Mouse (Mus musculus) right cerebral cortex, postnatal 14 days (tissue): ENCODE data around the gene Dis3.
A peak's percentile ranks its signal among the peaks of the same experiment; 100 is the strongest.

Experiments used
- DNase-seq: peaks from one replicate; pipeline ENCODE4 v3.0.0; 2022

The Dis3 gene

GRCm38 (mm10) chr14:99099267-99099966 lies at the start of gene Dis3, which contains the start of gene Pibf1:
Gene Dis3, minus strand, starts transcription at chr14:99099770.
Gene Pibf1, plus strand, starts transcription at chr14:99099424.
- peak; percentile 99 for DNase-seq

DNA sequence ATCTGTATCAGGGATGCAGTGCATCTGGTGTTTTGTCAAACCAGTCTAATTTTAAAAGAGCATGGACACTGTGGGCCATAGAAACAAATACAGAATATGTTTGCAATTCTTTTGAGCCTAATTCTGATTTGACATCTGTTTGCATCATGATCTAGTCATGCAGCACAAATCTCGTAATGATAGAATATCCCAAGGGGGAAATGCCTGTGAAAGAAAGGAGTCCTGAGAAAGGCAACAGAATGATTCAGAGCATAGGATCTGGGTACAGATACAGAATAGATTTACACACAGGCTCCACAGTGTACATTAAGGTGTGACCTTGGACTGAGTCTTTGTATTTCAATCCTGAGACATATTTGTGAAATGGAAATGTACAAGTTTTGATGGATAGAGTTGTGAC lies 47.3 kb upstream of the Dis3 start:
- no peak for DNase-seq

DNA sequence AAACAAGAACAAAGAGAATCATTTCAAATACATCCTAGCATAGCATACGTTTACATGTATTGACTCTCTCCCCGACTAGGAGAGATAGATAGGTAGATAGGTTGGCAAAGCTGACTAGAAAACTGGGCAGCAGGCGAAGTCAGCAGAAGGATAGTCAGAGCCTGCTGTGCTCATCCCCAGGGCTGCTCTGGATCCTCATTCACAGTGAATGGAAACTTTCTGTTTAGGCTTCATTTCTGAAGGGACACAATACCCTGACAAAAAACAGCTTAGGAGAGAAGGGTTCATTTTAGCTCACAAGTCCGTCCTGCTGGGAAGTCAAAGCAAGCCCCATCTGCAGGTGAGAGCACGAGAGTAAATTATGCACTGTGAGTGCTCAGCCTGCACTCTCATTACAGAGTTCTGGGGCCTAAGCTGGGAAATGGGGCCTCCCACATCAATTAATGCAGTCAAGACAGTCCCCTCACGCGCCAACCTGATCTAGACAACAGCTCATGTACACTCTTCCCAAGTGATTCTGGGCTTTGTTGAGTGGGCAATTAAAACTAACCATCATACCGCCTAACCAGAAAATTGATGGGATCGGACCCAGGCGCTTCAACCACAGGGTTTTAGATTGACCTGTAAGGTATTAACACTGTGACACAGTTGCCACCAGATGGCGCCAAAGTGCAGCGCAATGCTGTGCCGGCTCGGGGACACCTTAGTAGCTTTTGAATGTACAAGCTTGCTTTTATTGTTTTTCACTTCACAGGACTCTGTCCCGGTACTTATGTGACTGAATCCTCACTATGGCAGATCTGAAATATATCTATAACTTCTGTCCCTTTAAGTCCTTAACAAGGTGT lies 42.4 kb upstream of the Dis3 start:
- DNase-seq, result peak; percentile 91

DNA sequence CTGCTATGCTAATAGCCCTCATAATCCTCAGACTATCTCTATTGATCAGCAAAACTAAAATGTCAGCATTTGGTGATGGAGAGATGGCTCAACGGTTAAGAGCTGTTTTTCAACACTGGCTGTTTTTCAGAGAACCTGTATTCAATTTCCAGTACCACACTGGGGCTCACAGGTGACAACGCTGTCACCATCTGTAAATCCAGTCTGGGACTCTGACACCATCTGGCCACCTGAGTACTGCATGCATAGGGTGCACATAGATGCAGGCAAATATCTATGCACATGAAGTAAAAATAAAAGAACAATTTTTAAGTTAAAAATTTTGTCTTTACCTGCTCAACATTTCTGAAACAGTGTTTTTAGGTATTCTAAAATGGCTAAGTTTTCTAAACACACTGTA lies 40.5 kb upstream of the Dis3 start:
- DNase-seq, result no peak

DNA sequence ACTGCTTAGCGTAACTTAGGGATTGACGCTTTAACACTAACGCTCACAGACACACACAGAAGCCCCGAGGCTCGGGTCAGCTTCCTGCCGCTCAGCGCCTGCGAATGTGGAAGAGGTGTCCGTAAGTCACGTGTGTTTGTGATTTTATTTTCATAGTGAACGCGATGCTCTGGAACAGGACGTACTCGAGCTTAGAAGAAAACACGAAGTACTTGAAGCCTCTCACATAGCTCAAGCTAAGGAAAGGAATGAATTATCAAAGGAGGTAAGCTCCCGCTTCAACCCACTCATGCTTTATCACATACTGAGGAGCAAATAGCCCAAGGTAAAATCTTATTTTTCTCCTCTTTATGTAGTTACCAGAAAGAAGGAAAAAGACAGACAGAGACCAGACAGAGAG lies 36.7 kb upstream of the Dis3 start:
- no peak for DNase-seq

DNA sequence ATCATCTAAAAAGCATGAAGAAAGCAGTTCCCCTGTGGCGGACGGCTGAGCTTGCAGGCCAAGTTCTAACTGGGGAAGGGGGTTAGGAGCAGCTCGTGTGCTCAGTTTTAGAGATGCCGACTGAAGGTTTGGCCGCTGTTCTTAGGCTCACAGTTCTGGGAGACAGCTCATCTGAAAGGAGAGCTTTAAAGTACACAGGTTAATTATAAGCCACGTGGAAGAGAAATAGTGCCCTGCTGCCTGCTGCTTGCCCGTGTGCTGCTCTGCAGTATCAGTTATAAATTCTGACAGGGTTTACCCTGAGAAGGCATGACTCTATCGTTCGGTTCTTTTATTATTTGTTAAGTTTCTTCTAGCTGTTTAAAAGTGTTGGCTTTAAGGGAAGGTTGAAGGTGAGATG lies 36.2 kb upstream of the Dis3 start:
- no peak for DNase-seq

DNA sequence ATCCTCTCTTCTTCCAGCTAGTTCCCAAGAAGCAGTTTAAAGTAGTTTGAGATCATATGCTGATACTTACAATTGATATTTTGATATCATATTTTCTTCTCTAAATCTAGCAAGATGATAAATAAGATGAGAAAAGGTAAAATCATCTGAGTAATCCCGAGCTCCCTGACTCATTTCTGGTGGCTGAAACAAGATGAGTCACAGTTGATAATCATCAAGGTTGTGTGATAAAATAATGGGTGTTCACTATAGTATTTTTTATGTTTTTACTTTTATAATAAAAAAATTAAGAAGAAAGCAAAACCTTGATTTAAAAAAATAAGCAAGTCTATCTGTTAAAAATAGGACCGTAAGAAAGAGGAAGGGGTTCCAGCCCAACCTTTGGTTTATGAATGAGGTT lies 34.5 kb upstream of the Dis3 start:
- no peak for DNase-seq

- no peak for DNase-seq
Observed at GRCm38 (mm10) chr14:99129050-99129449, 29.5 kb upstream of the Dis3 start.

GRCm38 (mm10) chr14:99127509-99127908 lies 27.9 kb upstream of the Dis3 start:
- no peak for DNase-seq

GRCm38 (mm10) chr14:99126713-99127112 lies 27.1 kb upstream of the Dis3 start:
- no peak for DNase-seq

DNA sequence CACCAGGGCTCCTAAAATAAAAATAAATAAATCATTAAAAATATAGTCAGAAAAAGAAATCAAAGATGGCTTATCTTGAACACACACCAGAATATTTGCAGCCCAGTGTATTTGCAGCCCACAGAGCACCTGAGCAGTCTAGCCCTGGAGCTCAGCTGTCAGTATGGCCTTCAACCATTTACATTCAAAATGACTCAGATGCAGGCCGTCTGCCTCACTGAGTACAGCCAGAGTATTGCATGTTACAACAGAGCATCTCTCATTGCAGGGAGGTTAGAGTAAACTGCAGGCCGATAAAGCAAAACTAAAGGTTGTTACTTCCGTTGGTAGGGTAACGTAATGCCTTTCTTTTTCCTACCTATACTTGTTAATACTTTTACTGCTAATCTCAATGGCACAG lies 24.5 kb upstream of the Dis3 start:
- no peak for DNase-seq

- DNase-seq, result no peak
Observed at GRCm38 (mm10) chr14:99121584-99122339, 22.2 kb upstream of the Dis3 start.

GRCm38 (mm10) chr14:99117576-99117975 lies 18.0 kb upstream of the Dis3 start:
- DNase-seq, result no peak

DNA sequence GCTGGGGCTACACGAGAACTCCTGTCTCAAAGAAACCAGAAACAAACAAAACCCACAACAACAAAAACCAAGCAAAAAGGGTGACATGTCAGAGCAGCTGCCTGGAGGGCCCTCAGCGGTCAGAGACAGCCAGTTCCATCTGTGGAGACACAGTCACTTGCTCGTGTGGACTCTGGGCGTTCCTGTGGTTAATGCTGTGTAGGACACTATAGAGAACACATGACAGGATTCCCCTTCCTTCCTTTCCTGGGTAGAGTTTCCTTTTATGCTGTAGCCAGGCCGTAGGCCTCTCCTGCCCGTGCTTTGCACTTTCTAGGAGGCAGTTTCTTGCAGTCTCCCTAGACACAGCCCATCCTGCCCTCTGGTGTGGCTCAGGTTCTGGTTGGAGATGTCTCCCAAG lies 9.2 kb upstream of the Dis3 start:
- DNase-seq, result no peak

GRCm38 (mm10) chr14:99107631-99108187 lies 8.1 kb upstream of the Dis3 start:
- DNase-seq, result no peak

DNA sequence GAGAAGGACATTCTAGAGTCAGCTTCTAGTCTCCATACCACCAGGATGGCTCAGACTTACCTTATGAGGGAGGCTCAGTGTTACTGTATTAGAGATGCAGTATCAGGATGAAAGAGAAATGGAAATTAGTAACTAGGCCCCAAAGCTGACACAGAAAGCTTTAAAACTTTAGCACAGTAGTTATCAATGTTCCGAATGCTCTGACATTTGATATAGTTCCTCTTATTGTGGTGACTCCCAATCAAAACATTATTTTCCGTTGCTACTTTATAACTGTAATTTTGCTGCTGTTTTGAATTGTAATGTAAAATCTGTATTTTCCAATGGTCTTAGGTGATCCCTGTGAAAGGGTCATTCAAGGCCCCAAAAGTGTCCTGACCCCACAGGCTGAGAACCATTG lies 7.1 kb upstream of the Dis3 start:
- no peak for DNase-seq

DNA sequence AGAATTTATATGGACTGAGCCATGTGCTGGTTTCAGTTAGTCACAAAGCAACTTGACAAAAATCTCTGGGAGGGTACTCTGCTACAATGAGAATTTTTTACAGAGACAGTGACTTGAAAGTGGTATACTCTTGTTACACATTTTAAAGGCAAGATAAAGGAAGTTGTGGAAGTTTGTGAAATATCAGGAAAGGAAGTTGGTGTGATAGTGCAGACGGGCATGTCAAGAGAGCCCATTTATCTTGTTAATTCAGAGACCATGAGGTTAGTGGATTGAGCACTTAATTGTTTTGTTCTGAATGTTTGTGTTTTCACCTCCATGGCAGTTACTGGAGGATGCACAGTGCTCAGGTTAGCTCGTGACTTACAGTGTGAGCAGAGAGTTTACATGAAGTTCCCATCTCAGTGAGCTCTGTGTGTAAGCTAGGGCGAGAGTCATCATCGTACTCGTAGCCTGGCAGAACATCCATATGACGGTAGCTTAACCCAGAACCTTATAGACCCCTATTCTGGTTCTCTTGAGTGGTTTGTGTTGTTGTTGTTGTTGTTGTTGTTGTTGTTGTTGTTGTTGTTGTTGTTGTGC lies 5.1 kb upstream of the Dis3 start:
- no peak for DNase-seq

DNA sequence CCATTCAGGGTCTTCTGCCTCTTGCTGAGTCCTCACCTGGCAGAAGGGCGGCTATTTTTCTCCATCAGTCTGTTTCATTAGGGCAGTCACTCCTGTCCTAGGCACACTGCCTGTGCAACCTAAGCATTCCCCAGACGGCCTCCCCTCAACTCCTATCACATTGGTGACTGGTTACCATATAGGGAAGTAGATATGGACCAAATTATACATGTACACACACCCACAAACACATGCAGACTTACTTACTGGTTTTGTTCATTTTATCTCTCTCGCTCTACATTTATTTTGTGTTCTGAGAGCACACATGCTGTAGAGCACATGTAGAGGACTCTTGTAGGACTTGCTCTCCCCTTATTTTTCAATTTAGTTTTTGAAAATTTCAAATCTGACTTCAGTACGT lies 3.5 kb upstream of the Dis3 start:
- no peak for DNase-seq

DNA sequence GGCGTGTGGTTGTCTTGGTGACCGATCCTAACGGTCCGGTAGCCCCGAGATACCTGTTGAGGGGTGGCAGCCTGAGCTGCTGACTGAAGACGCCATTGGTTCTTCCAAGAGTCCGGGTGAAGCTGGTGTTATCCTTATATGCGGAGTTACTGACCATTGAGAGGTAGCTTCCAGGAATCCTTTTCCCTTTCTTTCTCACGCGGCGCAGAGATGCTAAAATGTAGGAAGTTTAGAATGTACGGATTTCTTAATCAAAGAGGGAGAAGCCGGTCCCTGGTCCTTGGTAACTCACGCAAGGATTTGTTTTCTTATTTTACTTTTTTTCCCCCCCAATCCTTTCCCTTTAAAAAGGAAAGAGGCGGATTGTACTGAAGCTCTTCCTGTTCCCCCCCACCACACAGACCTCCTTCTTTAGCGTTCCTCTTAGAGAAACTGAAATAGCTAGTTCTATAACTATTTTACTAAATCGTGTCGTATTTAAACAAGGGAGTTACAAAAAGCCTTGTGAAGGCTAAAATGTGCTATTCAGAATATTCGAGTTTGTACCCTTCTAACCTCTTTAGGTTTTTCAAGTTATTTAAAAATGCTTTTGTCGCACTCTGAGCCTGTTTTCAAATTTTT lies 507 bp upstream of the Dis3 start:
- DNase-seq, result no peak

DNA sequence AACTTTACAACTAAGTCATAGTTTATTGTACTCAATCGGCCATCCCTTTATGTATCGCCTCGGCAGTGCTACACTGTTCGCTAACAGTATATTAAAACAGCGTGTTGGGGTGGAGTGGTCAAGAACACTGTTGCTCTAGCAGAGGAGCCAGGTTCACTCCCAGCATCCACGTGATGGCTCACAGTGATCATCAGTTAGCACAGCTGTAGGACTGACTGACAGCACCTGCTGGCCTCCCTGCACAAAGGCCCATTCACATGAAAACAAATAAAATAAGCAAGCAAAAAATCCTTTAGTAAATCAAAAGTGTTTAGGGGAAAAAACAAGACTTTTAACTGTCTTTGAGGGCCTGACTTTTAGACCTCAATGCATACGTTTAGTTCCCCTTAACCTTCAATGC lies 10.6 kb downstream of the Dis3 start:
- DNase-seq, result no peak

- no peak for DNase-seq
Observed at GRCm38 (mm10) chr14:99071146-99071545, 28.4 kb downstream of the Dis3 start.

- no peak for DNase-seq
Observed at GRCm38 (mm10) chr14:99063091-99063490, 36.5 kb downstream of the Dis3 start.
